Mouse (Mus musculus) urinary bladder, adult 18-20 months (tissue): ENCODE results near the gene Fgf10.

Experiments
- DNase-seq, 2 experiments: peaks; one replicate each; pipeline ENCODE4 v3.0.0; 2022; ENCODE audit warnings: low spot score in 2 of 2, mixed read lengths in 2 of 2

The Fgf10 gene

DNA sequence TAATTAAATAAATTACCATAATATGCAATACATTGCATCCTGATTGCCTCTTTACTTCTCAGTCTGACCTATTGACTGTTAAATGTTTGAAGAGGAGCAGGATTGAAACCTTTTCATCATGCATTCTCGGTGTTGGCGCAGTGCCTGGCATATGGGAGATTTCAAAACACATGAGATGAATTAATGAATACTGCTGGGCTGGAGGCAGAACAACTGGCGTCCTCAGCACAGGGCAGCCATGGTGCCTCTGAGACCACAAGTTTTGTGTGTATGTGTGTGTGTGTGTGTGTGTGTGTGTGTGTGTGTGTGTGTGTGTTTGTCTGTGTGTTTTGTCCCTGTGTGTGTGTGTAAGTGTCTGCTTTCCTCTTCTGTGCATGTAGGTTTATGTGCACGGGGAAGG is 165.5 kb downstream of the Fgf10 start:
- DNase-seq = no peak
